Mouse (Mus musculus): Measurements from ENCODE around the gene Arglu1. TPM values are rescaled to one million over a fixed set of nuclear protein-coding genes. Genes with fewer than 3 reads are reported as not detected.

The Arglu1 gene
- polyA plus RNA-seq (2015; fragmentation: Nextera tagmentation; extraction: Ambion mirVana) = 180 and 188 TPM in 2 replicates

DNA sequence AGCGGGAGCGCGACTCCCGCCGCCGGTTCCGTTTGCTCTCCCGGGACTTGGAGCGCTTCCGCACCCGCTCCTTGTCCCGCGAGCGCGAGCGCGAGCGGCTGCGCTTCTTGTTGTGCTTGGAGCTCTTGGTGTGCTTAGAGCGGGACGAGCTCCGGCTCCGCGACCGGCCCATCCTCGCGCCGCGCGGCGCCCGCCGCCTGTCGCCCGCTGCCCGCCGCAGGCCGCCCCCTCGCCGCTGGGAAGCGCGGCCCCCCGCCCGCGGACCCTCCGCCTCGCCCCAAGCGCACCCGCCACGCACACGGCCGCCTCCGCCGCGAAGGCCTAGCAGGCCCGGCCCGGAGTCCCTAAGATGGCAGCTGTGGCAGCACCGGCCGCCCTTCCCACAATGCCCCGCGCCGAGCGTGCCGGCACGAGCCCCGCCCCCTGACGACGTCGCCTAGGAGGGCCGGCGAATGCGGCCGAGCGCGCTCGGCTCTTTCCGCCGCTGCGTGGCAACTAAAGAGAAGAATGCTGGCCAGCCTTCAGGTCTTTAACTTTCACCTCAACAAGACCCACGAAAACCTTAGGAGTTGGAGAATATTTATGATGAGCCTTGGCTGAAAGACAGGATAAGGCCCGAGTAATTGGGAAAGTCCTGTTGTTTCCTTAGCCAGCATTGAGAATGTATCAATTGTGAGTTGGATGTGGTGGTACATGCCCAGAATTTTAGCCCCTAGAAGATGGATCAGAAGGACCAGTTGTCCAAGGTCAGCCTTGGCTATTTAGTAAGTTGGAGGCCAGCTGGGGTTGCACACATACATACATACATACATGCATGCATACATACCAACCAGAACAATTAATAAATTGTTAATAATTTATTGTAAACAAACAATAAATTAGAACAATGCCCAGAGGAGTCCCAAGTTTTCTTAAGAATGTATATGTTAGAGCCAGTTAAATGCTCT lies at the start of gene Arglu1:
TSS of gene Arglu1 (minus strand) at position 376 of the 947 bp plus-strand sequence.
- H3K27ac ChIP-seq = peak within 1 kb of the TSS; percentile 97
- H3K9me3 ChIP-seq (replicated peaks) = no peaks in the 10 kb centered on the region
- under 1% methylated on average over 64 of the region's 81 CpGs for WGBS
- H3K9ac ChIP-seq = peak within 1 kb of the TSS; percentile 99
- no peaks in the 10 kb centered on the region for H3K27me3 ChIP-seq
- peaks cover 42% of the 10 kb centered on the region for H3K4me1 ChIP-seq
- peak; percentile 97 for ATAC-seq
- peak within 1 kb of the TSS; percentile 69 for H3K4me3 ChIP-seq
- peak within 1 kb of the TSS; percentile 74 for H3K4me2 ChIP-seq
- no peaks in the 10 kb centered on the region for H3K36me3 ChIP-seq (ENCODE audit: poor library complexity, severe bottlenecking)

- no peak overlapping the region for H3K4me3 ChIP-seq
- H3K9me3 ChIP-seq (replicated peaks) = no peaks in the 10 kb centered on the region
- H3K27ac ChIP-seq = no peak overlapping the region
- no peak for ATAC-seq
- H3K4me1 ChIP-seq = no peaks in the 10 kb centered on the region
- no peaks in the 10 kb centered on the region for H3K36me3 ChIP-seq (ENCODE audit: poor library complexity, severe bottlenecking)
- H3K27me3 ChIP-seq = no peaks in the 10 kb centered on the region
- no peak overlapping the region for H3K4me2 ChIP-seq
- no peak overlapping the region for H3K9ac ChIP-seq
- WGBS = 62% methylated on average over 3 of the region's 3 CpGs
These were observed 47.0 kb upstream of the Arglu1 start for GRCm38 (mm10) chr8:8737271-8737670.

GRCm38 (mm10) chr8:8736826-8737225 lies 46.5 kb upstream of the Arglu1 start:
- H3K4me3 ChIP-seq = no peak overlapping the region
- ATAC-seq = no peak
- no peaks in the 10 kb centered on the region for H3K27me3 ChIP-seq
- no peak overlapping the region for H3K4me2 ChIP-seq
- 89% methylated on average over 8 of the region's 8 CpGs for WGBS
- H3K27ac ChIP-seq = no peak overlapping the region
- no peaks in the 10 kb centered on the region for H3K36me3 ChIP-seq (ENCODE audit: poor library complexity, severe bottlenecking)
- H3K9ac ChIP-seq = no peak overlapping the region
- H3K9me3 ChIP-seq (replicated peaks) = no peaks in the 10 kb centered on the region
- H3K4me1 ChIP-seq = no peaks in the 10 kb centered on the region

DNA sequence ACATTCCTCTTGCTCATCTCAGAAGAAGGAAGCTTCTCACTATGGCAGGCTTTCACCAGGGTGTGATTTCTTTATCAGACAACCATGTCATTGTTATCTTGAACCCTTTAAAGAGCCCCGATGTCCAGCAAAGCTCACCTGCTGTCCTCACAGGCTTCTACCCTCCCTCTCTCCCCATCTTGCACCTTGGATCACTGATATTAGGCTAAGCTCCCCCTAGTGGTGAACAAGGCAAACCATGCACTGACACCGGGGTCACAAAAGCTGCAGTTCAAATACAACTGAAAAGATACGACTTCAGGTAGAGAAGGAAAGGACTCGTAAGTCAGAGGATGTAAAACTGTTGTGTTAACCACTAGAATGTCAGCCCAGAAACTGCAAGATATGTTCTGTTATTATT lies 43.5 kb upstream of the Arglu1 start:
- Histone ChIP-seq H3K27me3 (no peaks in the 10 kb centered on the region), H3K4me2 (no peak overlapping the region), H3K9me3 (replicated peaks) (no peaks in the 10 kb centered on the region), H3K4me3 (no peak overlapping the region), H3K4me1 (no peaks in the 10 kb centered on the region), H3K9ac (no peak overlapping the region), H3K27ac (no peak overlapping the region), H3K36me3 (ENCODE audit: poor library complexity, severe bottlenecking) (no peaks in the 10 kb centered on the region)
- ATAC-seq = no peak
- WGBS = 44% methylated on average over 4 of the region's 4 CpGs

- no peak overlapping the region for H3K27ac ChIP-seq
- no peaks in the 10 kb centered on the region for H3K4me1 ChIP-seq
- 0 out of 2 replicates have a peak, but pooled peaks have one; percentile 21 for ATAC-seq
- H3K4me3 ChIP-seq = no peak overlapping the region
- no peak overlapping the region for H3K4me2 ChIP-seq
- H3K36me3 ChIP-seq (ENCODE audit: poor library complexity, severe bottlenecking) = no peaks in the 10 kb centered on the region
- H3K9me3 ChIP-seq (replicated peaks) = no peaks in the 10 kb centered on the region
- no peaks in the 10 kb centered on the region for H3K27me3 ChIP-seq
- 90% methylated on average over 2 of the region's 2 CpGs for WGBS
- H3K9ac ChIP-seq = no peak overlapping the region
These were observed 38.3 kb upstream of the Arglu1 start for GRCm38 (mm10) chr8:8728643-8729042.

DNA sequence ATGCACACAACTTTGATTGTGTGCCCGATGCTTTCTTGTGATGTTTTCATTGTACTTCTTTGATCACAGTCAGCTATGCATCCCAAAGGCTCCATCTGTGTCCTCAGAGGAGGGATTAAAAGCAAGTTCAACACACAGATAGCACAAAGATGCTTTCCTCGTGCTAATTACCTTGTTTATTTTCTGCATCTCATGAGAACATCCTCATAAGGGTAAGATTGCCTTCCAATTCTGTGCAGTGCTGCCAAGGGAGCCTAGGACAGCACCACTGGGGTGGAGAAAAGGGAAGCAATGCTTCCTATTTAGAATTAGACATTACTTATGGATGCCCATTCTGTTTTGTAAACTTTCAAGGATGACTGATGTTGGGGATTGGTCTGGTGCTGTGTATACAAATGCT lies 36.2 kb upstream of the Arglu1 start:
- Histone ChIP-seq H3K27me3 (no peaks in the 10 kb centered on the region), H3K9ac (no peak overlapping the region), H3K9me3 (replicated peaks) (no peaks in the 10 kb centered on the region), H3K27ac (no peak overlapping the region), H3K4me3 (no peak overlapping the region), H3K4me1 (no peaks in the 10 kb centered on the region), H3K4me2 (no peak overlapping the region), H3K36me3 (ENCODE audit: poor library complexity, severe bottlenecking) (no peaks in the 10 kb centered on the region)
- WGBS = 61% methylated on average over 2 of the region's 2 CpGs
- no peak for ATAC-seq

DNA sequence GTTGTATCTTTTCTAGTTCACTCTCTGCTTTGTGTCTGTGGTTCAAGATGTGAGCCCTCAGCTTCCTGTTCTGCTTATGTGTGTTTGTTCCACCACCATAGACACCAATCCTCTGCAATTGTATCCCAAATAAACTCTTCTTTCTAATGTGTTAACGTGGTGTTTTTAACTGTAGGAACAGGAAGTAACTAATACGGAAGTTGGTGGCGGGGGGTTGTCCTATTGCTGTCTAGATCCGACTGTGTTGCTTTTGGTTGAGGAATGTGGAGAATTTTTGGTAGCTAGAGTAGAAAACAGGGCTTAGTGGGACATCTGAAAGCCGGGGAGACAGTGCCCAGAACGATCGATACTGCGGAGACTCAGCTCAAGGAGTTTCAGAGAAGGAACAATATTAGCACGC lies 14.5 kb upstream of the Arglu1 start:
- no peak overlapping the region for H3K4me2 ChIP-seq
- H3K36me3 ChIP-seq (ENCODE audit: poor library complexity, severe bottlenecking) = no peaks in the 10 kb centered on the region
- H3K9me3 ChIP-seq (replicated peaks) = no peaks in the 10 kb centered on the region
- H3K4me1 ChIP-seq = no peaks in the 10 kb centered on the region
- H3K27ac ChIP-seq = no peak overlapping the region
- WGBS = 78% methylated on average over 9 of the region's 9 CpGs
- ATAC-seq = no peak
- H3K9ac ChIP-seq = no peak overlapping the region
- H3K4me3 ChIP-seq = no peak overlapping the region
- H3K27me3 ChIP-seq = no peaks in the 10 kb centered on the region

DNA sequence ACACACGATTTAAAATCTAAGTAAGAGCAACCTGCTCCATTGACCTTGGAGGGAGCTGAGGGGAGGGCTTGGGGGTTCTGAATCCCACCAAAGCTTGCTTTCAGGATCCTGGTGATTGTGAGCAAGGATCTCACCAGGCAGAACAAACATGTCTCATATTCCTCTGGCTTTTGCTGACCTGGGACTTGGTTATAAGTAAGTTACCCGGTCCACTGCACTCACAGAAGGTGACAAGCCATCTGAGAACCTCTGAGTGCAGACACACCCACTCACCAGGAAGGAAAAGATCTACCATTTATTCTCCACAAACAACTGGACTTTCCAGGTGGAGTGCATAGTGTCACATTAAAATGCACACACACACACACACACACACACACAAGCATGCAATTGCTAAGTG lies 13.3 kb upstream of the Arglu1 start:
- Histone ChIP-seq H3K4me2 (no peak overlapping the region), H3K9me3 (replicated peaks) (no peaks in the 10 kb centered on the region), H3K4me1 (no peaks in the 10 kb centered on the region), H3K9ac (no peak overlapping the region), H3K27me3 (no peaks in the 10 kb centered on the region), H3K27ac (no peak overlapping the region), H3K36me3 (ENCODE audit: poor library complexity, severe bottlenecking) (no peaks in the 10 kb centered on the region), H3K4me3 (no peak overlapping the region)
- no peak for ATAC-seq
- WGBS = 81% methylated on average over 2 of the region's 2 CpGs

GRCm38 (mm10) chr8:8700821-8701220 lies 10.5 kb upstream of the Arglu1 start:
- Histone ChIP-seq H3K9ac (no peak overlapping the region), H3K27ac (no peak overlapping the region), H3K4me3 (no peak overlapping the region), H3K4me1 (no peaks in the 10 kb centered on the region), H3K9me3 (replicated peaks) (no peaks in the 10 kb centered on the region), H3K27me3 (no peaks in the 10 kb centered on the region), H3K36me3 (ENCODE audit: poor library complexity, severe bottlenecking) (no peaks in the 10 kb centered on the region), H3K4me2 (no peak overlapping the region)
- ATAC-seq = no peak
- WGBS = 95% methylated on average over 10 of the region's 10 CpGs

DNA sequence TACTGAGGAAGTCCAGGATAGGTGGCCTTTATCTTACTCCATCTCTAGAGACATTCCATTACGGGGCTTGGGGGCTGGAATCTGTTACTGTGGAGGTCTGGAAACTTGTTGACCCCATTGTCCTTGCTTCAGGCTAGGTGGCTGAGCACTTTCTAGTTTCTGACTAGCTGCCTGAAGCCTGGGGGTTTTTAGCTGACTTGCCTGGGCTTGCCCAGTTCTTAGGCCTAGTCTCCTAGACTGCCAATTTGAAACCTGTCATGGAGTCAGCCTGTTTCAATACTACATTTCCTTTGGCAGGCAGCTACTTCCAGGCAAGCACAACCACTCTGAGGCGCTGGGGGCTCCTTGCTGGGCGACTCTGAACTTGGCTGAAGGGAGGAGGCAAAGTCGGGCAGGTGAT lies 9.9 kb upstream of the Arglu1 start:
- 83% methylated on average over 4 of the region's 4 CpGs for WGBS
- H3K27me3 ChIP-seq = no peaks in the 10 kb centered on the region
- H3K4me2 ChIP-seq = no peak overlapping the region
- no peak for ATAC-seq
- H3K27ac ChIP-seq = no peak overlapping the region
- no peaks in the 10 kb centered on the region for H3K36me3 ChIP-seq (ENCODE audit: poor library complexity, severe bottlenecking)
- no peak overlapping the region for H3K9ac ChIP-seq
- H3K4me1 ChIP-seq = no peaks in the 10 kb centered on the region
- H3K9me3 ChIP-seq (replicated peaks) = no peaks in the 10 kb centered on the region
- H3K4me3 ChIP-seq = no peak overlapping the region

- Histone ChIP-seq H3K27me3 (no peaks in the 10 kb centered on the region), H3K4me1 (peaks cover 47% of the 10 kb centered on the region), H3K4me3 (peak overlapping the region; percentile 69), H3K4me2 (peak overlapping the region; percentile 74), H3K27ac (peak overlapping the region; percentile 97), H3K9ac (peak overlapping the region; percentile 99), H3K36me3 (ENCODE audit: poor library complexity, severe bottlenecking) (no peaks in the 10 kb centered on the region), H3K9me3 (replicated peaks) (no peaks in the 10 kb centered on the region)
- WGBS = under 1% methylated on average over 43 of the region's 68 CpGs
- ATAC-seq = peak; percentile 75
These were observed 721 bp downstream of the Arglu1 start for GRCm38 (mm10) chr8:8689454-8690145.

DNA sequence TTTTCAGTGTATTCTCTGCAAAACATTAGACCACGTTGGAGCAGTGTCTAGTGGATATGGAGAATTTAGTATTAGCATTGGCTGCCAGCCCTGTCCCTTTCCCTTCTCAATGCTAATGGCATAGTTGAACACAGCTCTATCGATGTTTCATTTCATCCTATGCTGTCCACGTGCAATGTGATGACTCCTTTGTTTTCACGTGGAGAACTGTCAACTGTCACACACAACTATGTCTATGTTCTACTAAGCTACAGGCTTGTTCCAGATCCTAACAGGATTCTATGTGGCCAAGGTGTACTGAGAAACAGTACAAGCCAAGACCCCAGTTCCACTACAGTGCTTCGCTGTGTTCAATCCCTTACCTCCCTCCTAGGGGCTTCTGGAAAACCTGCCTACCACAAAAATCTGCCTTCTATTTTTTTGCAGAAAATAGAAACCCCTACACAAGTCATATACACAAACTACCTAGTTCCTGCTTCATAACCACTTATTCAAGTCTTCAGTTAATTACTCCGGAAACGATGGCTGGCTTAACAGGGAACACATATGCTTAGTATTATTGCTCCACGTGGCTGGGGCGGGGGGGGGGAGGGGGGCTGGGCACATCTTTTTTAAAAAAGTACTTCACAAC lies 1.4 kb downstream of the Arglu1 start:
- peak overlapping the region; percentile 99 for H3K9ac ChIP-seq
- 10% methylated on average over 9 of the region's 9 CpGs for WGBS
- H3K4me1 ChIP-seq = peaks cover 50% of the 10 kb centered on the region
- H3K9me3 ChIP-seq (replicated peaks) = no peaks in the 10 kb centered on the region
- ATAC-seq = peak; percentile 0; the same call in 1 of the 2 replicates
- H3K27me3 ChIP-seq = no peaks in the 10 kb centered on the region
- no peak overlapping the region for H3K27ac ChIP-seq
- peak overlapping the region; percentile 69 for H3K4me3 ChIP-seq
- no peaks in the 10 kb centered on the region for H3K36me3 ChIP-seq (ENCODE audit: poor library complexity, severe bottlenecking)
- peak overlapping the region; percentile 74 for H3K4me2 ChIP-seq

All from forebrain, embryonic 13.5 days (tissue).